Mouse (Mus musculus) C2C12 (cell line): ENCODE data around the gene Tomm34.

Experiments
- CTCF ChIP-seq: IDR thresholded peaks from one replicate; pipeline ENCODE4 v1.5.1; 2011; ENCODE audit not compliant: control insufficient read depth, insufficient read depth, insufficient read length
- MAX ChIP-seq: IDR thresholded peaks from one replicate; pipeline ENCODE4 v1.6.1; 2011; ENCODE audit warnings: mild to moderate bottlenecking, control low read depth

DNA sequence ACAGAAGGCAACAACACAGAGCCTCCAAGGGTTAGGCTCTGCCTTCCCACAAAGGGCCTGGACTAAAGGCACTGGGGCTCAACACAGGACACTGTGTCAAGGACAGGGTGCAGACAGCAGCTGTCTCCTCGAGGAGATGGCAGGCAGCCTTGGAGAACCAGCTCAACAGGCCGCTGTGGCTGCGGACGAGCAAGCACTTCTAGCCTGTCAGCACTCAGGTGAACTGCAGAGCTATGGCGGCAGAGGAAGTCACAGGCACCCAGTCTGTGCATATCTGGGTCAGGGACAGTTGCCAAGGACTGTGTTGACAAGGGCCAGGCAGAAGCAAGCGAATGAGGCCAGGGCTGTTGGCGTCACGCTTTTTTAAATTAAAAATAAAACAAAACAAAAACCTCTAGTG lies 17.2 kb downstream of the Tomm34 start:
- TF ChIP-seq CTCF (no peak), MAX (no peak)
